Mouse (Mus musculus): ENCODE data around the gene Olfr494. TPM values are rescaled to one million over a fixed set of nuclear protein-coding genes. Genes with fewer than 3 reads are reported as not detected.

The Olfr494 gene
- polyA plus RNA-seq (2014; fragmentation: Illumina TruSeq; extraction: RNeasy Lipid Tissue Mini Kit (QIAGEN cat#74804)), result not detected

GRCm38 (mm10) chr7:108365035-108365434 is at the start of gene Olfr494:
Gene Olfr494, plus strand, starts transcription at chr7:108365335.

GRCm38 (mm10) chr7:108323574-108323973 is 41.6 kb upstream of the Olfr494 start, which contains the start of gene Olfr492:
Gene Olfr492, minus strand, starts transcription at chr7:108323674.

GRCm38 (mm10) chr7:108346879-108347278 is 18.3 kb upstream of the Olfr494 start, which contains the start of gene Olfr493:
Gene Olfr493, minus strand, starts transcription at chr7:108346979.

GRCm38 (mm10) chr7:108392867-108393266 is 27.7 kb downstream of the Olfr494 start, which contains the start of gene Olfr495:
Gene Olfr495, plus strand, starts transcription at chr7:108393167.

Other genes with a start within 250 kb of the Olfr494 start
- gene Olfr484, start 237.9 kb upstream of the Olfr494 start, polyA plus RNA-seq (2014; fragmentation: Illumina TruSeq; extraction: RNeasy Lipid Tissue Mini Kit (QIAGEN cat#74804)), result not detected
- gene Olfr485, start 205.5 kb upstream of the Olfr494 start, polyA plus RNA-seq (2014; fragmentation: Illumina TruSeq; extraction: RNeasy Lipid Tissue Mini Kit (QIAGEN cat#74804)), result not detected
- gene Olfr486, start 192.6 kb upstream of the Olfr494 start, polyA plus RNA-seq (2014; fragmentation: Illumina TruSeq; extraction: RNeasy Lipid Tissue Mini Kit (QIAGEN cat#74804)), result not detected
- not detected for gene Olfr487, start 150.7 kb upstream of the Olfr494 start, polyA plus RNA-seq (2014; fragmentation: Illumina TruSeq; extraction: RNeasy Lipid Tissue Mini Kit (QIAGEN cat#74804))
- gene Olfr488, start 107.0 kb upstream of the Olfr494 start, polyA plus RNA-seq (2014; fragmentation: Illumina TruSeq; extraction: RNeasy Lipid Tissue Mini Kit (QIAGEN cat#74804)), result not detected
- not detected for gene Olfr490, start 76.4 kb upstream of the Olfr494 start, polyA plus RNA-seq (2014; fragmentation: Illumina TruSeq; extraction: RNeasy Lipid Tissue Mini Kit (QIAGEN cat#74804))
- gene Olfr491, start 51.9 kb upstream of the Olfr494 start, polyA plus RNA-seq (2014; fragmentation: Illumina TruSeq; extraction: RNeasy Lipid Tissue Mini Kit (QIAGEN cat#74804)), result not detected
- not detected for gene Olfr492, start 41.7 kb upstream of the Olfr494 start, polyA plus RNA-seq (2014; fragmentation: Illumina TruSeq; extraction: RNeasy Lipid Tissue Mini Kit (QIAGEN cat#74804))
- gene Olfr493, start 18.4 kb upstream of the Olfr494 start, polyA plus RNA-seq (2014; fragmentation: Illumina TruSeq; extraction: RNeasy Lipid Tissue Mini Kit (QIAGEN cat#74804)), result not detected
- gene Olfr495, start 27.8 kb downstream of the Olfr494 start, polyA plus RNA-seq (2014; fragmentation: Illumina TruSeq; extraction: RNeasy Lipid Tissue Mini Kit (QIAGEN cat#74804)), result not detected
- gene Olfr497, start 55.1 kb downstream of the Olfr494 start, polyA plus RNA-seq (2014; fragmentation: Illumina TruSeq; extraction: RNeasy Lipid Tissue Mini Kit (QIAGEN cat#74804)), result not detected
- not detected for gene Olfr498, start 100.0 kb downstream of the Olfr494 start, polyA plus RNA-seq (2014; fragmentation: Illumina TruSeq; extraction: RNeasy Lipid Tissue Mini Kit (QIAGEN cat#74804))
- not detected for gene Olfr502, start 159.7 kb downstream of the Olfr494 start, polyA plus RNA-seq (2014; fragmentation: Illumina TruSeq; extraction: RNeasy Lipid Tissue Mini Kit (QIAGEN cat#74804))
- gene Olfr503, start 179.2 kb downstream of the Olfr494 start, polyA plus RNA-seq (2014; fragmentation: Illumina TruSeq; extraction: RNeasy Lipid Tissue Mini Kit (QIAGEN cat#74804)), result not detected
- gene Olfr504, start 200.5 kb downstream of the Olfr494 start, polyA plus RNA-seq (2014; fragmentation: Illumina TruSeq; extraction: RNeasy Lipid Tissue Mini Kit (QIAGEN cat#74804)), result not detected
- gene Olfr506, start 245.5 kb downstream of the Olfr494 start, polyA plus RNA-seq (2014; fragmentation: Illumina TruSeq; extraction: RNeasy Lipid Tissue Mini Kit (QIAGEN cat#74804)), result not detected

Measured in ovary, adult 10 weeks (tissue).